Mouse (Mus musculus): Measurements from ENCODE around the gene S100a3. TPM values are rescaled to one million over a fixed set of nuclear protein-coding genes. Genes with fewer than 3 reads are reported as not detected.

The S100a3 gene
- polyA plus RNA-seq, 1 experiment from 2014 or later = not detected

DNA sequence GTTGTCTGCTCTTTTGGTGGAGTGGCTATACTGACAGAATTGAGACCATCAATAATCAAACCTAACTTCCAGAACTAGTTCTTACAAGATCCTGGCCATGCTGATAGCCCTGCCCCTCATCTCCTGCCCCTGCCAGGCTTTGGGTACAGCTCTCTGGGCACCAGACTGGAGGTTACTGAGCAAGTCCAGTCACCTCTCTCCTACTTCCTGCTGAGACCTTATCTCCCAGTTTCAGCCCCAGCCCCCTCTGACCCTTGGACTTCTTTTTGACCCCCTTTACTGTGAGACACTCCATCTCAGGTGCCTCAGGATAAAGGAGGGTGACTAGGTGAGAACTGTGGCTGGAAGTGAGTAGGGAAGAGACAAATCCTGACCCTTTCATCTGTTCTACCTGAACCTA, 48.7 kb downstream of the S100a3 start:
- Histone ChIP-seq H3K27ac (replicated peaks) (no peak overlapping the region), H3K27me3 (ENCODE audit: low read depth, poor library complexity, severe bottlenecking) (peaks cover 13% of the 10 kb centered on the region), H3K4me1 (peaks cover 13% of the 10 kb centered on the region), H3K9me3 (replicated peaks) (no peaks in the 10 kb centered on the region), H3K4me3 (no peak overlapping the region), H3K36me3 (no peaks in the 10 kb centered on the region)
- DNase-seq (ENCODE audit: low spot score) = no peak

DNA sequence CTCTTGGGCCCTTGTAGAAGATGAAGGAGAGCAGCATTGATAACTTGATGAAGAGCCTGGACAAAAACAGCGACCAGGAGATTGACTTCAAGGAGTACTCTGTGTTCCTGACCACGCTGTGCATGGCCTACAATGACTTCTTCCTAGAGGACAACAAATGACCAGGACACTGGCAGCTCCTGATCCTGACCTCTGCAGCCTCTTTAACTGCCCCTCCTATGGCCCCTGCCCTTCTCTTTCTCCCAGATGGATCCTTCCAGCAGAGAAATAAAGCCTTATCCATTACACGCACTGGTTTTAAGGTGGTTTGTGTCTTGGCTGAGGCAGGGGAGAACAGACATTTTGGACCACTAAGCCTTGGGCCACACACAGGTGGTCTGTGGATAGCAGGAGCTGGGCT, 51.1 kb downstream of the S100a3 start:
- Histone ChIP-seq H3K4me3 (no peak overlapping the region), H3K27me3 (ENCODE audit: low read depth, poor library complexity, severe bottlenecking) (peaks cover 14% of the 10 kb centered on the region), H3K9me3 (replicated peaks) (no peaks in the 10 kb centered on the region), H3K27ac (replicated peaks) (no peak overlapping the region), H3K36me3 (no peaks in the 10 kb centered on the region), H3K4me1 (peaks cover 13% of the 10 kb centered on the region)
- no peak for DNase-seq (ENCODE audit: low spot score)
- WGBS = 86% methylated on average over 3 of the region's 3 CpGs

DNA sequence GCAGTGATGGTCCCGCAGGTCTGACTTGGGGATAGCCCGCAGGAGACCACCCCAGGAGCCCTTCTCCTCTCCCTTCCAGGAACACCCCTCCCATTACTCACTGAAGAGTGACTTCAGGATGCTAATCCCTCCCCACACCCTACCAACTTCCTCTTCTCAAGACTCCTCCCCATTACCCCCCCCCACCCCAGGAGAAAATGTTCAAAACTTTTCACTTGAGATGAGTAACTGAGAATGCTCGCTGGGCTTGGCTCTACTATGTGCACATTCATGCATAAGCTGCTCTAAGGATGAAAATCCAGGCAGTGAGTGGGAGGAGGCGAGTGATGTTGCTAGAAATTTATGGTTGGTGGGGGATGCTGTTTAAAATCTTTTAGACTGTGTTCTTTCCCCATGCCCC, 51.7 kb downstream of the S100a3 start:
- Histone ChIP-seq H3K27me3 (ENCODE audit: low read depth, poor library complexity, severe bottlenecking) (peaks cover 14% of the 10 kb centered on the region), H3K36me3 (no peaks in the 10 kb centered on the region), H3K9me3 (replicated peaks) (no peaks in the 10 kb centered on the region), H3K27ac (replicated peaks) (no peak overlapping the region), H3K4me1 (peaks cover 13% of the 10 kb centered on the region), H3K4me3 (no peak overlapping the region)
- DNase-seq (ENCODE audit: low spot score) = no peak
- WGBS = 67% methylated on average over 4 of the region's 4 CpGs

DNA sequence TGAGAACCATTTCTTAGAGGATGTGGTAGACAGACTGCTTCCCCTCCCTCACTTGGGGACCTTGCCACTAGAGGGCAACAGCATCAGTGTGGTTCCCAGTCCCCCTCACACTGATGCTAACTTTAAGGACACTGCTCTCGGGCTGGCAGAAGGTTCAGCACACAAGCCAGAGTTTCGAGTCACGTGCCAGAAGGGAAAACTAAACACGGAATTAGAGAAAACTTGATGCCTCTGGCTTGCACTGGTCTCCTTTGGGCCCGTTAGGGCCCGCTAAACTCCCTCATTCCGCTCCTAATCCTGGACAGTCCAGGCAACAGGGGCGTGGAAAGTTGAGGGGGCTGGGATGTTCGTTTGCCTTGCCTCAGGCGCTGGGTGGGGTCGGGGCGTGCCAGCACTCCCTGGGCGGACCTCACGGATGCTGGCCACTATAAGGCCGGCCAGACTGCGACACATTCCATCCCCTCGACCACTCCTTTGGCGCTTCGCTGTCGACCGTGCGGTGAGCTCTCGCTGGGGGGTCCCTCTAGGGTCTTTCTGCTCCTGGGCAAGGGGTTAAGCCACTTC, 52.4 kb downstream of the S100a3 start, which contains the start of gene S100a6:
TSS of gene S100a6 (plus strand) at position 155 of the 564 bp plus-strand sequence.
- H3K27ac ChIP-seq (replicated peaks) = peak within 1 kb of the TSS; percentile 64
- H3K9me3 ChIP-seq (replicated peaks) = no peaks in the 10 kb centered on the region
- H3K36me3 ChIP-seq = no peaks in the 10 kb centered on the region
- H3K4me1 ChIP-seq = peaks cover 13% of the 10 kb centered on the region
- peak within 1 kb of the TSS; percentile 57 for H3K4me3 ChIP-seq
- under 1% methylated on average over 23 of the region's 23 CpGs for WGBS
- DNase-seq (ENCODE audit: low spot score) = peak; percentile 72
- H3K27me3 ChIP-seq (ENCODE audit: low read depth, poor library complexity, severe bottlenecking) = peaks cover 14% of the 10 kb centered on the region

DNA sequence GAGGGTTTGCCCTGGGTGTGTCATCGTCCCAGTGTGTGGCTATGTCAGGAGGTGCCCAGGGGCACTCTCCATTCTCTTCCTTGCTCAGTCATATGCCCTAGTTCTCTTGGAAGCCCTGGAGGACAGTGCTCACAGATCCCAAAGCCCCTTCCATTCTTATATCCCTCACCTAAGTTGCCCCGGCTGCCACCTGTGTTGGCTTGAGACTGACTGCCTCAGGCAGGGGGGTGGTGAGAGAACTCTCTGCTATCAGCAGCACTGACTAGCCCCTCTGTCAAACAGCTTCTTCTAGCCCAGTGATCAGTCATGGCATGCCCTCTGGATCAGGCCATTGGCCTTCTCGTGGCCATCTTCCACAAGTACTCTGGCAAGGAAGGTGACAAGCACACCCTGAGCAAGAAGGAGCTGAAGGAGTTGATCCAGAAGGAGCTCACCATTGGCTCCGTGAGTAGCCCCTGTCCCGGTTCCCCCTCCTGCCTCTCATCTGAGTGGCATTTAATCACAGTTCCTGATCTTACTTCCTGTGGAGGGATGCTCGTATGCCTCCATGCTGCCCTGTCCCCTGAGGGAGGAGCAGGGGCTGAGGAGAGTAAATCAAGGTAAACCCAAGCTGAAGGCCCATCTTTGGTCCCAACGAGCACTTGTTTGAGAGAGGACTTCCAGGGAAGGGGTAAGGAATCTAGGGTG, 53.2 kb downstream of the S100a3 start:
- Histone ChIP-seq H3K27me3 (ENCODE audit: low read depth, poor library complexity, severe bottlenecking) (peaks cover 14% of the 10 kb centered on the region), H3K4me3 (peak overlapping the region; percentile 57), H3K4me1 (peaks cover 13% of the 10 kb centered on the region), H3K36me3 (no peaks in the 10 kb centered on the region), H3K27ac (replicated peaks) (peak overlapping the region; percentile 64; the same call in 1 of the 2 replicates), H3K9me3 (replicated peaks) (no peaks in the 10 kb centered on the region)
- no peak for DNase-seq (ENCODE audit: low spot score)
- WGBS = 68% methylated on average over 7 of the region's 7 CpGs

DNA sequence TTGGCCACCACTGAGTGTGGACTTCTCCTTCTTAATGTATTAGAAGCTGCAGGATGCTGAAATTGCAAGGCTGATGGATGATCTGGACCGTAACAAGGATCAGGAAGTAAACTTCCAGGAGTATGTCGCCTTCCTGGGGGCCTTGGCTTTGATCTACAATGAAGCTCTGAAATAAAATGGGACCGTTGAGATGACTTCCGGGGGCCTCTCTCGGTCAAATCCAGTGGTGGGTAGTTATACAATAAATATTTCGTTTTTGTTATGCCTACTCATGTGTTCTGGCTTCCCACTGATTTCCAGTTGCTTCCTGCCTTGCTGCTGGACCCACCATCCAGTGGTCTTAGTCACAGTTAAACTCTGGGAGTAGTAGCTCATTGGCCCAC, 53.8 kb downstream of the S100a3 start:
- DNase-seq (ENCODE audit: low spot score) = no peak
- peaks cover 14% of the 10 kb centered on the region for H3K27me3 ChIP-seq (ENCODE audit: low read depth, poor library complexity, severe bottlenecking)
- H3K27ac ChIP-seq (replicated peaks) = no peak overlapping the region
- WGBS = 95% methylated on average over 6 of the region's 6 CpGs
- no peak overlapping the region for H3K4me3 ChIP-seq
- H3K9me3 ChIP-seq (replicated peaks) = no peaks in the 10 kb centered on the region
- H3K36me3 ChIP-seq = no peaks in the 10 kb centered on the region
- H3K4me1 ChIP-seq = peaks cover 13% of the 10 kb centered on the region

DNA sequence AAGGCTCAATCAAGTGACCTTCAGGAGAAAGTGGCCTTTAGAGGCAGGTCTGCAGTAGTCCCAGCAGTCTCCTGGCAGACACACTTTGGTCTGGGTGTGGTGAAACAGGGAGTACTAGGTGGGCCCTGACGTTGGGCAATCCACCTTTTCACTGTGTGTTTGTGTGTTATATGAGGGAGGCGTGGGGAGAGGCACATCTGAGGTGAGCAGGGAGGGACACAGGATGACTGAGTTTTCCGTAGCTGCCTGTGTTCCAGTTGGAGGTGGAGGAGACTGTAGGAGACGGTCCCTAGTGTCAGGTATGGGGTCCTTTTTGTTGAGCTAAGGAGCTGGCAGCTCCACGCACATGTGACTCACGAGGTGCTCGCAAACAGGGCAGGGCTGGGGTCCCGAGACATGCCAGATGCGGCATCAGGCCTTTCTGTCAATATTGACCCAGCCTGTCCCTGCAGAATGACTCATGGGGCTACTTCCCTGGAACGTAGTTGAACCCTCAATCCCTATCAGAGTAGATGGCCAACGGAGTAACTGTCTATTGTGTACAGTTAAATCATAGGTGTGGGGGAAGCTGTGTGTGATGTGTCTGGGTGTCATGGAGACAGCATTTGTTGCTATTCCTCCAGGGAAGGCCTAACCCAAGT, 54.4 kb downstream of the S100a3 start:
- Histone ChIP-seq H3K4me1 (peaks cover 13% of the 10 kb centered on the region), H3K27me3 (ENCODE audit: low read depth, poor library complexity, severe bottlenecking) (peaks cover 14% of the 10 kb centered on the region), H3K36me3 (no peaks in the 10 kb centered on the region), H3K9me3 (replicated peaks) (no peaks in the 10 kb centered on the region), H3K27ac (replicated peaks) (no peak overlapping the region), H3K4me3 (no peak overlapping the region)
- WGBS = 82% methylated on average over 11 of the region's 11 CpGs
- no peak for DNase-seq (ENCODE audit: low spot score)

DNA sequence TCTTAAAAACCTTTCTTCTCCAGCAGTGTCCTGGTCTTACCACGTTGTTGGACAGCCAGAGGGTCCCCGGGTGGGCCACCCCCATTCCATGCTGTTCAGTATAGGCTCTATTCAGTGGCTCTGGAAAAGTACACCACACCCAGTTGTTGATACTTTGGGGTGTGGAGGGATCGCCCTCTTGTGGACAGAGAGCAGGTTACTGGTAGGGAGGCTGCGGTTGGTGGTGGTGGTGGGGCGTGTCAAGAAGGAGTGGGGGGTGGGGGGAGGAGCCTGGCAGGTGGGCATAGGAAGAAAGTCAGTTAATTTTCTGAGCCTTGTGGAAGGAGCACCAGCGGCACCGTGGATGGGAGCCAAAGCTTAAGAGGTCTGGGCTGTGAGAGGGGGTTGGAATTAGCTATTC, 55.0 kb downstream of the S100a3 start:
- H3K27ac ChIP-seq (replicated peaks) = no peak overlapping the region
- DNase-seq (ENCODE audit: low spot score) = peak; percentile 53
- WGBS = 11% methylated on average over 7 of the region's 7 CpGs
- no peaks in the 10 kb centered on the region for H3K9me3 ChIP-seq (replicated peaks)
- H3K27me3 ChIP-seq (ENCODE audit: low read depth, poor library complexity, severe bottlenecking) = peaks cover 14% of the 10 kb centered on the region
- peaks cover 13% of the 10 kb centered on the region for H3K4me1 ChIP-seq
- H3K4me3 ChIP-seq = no peak overlapping the region
- no peaks in the 10 kb centered on the region for H3K36me3 ChIP-seq

DNA sequence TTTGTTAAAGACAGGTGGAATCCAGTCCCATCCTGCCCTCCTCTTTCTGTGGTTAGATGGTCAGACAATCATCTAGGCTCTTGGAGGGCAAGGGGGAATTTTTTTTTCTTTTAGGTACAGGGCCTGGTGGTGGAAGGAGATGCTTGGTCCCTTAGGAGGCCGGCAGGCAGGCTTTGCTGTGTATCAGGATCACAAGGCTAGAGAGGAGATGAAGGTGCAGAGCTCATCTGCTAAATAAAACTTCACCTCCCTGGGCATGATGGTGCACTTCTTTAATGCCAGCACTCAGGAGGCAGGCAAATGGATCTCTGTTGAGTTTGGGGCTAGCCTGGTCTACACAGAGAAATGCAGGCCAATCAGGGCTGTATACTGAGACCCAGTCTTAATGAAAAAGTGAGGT, 55.5 kb downstream of the S100a3 start:
- 88% methylated on average over 1 of the region's 1 CpGs for WGBS
- Histone ChIP-seq H3K27me3 (ENCODE audit: low read depth, poor library complexity, severe bottlenecking) (peaks cover 14% of the 10 kb centered on the region), H3K9me3 (replicated peaks) (no peaks in the 10 kb centered on the region), H3K4me3 (no peak overlapping the region), H3K27ac (replicated peaks) (no peak overlapping the region), H3K4me1 (peaks cover 13% of the 10 kb centered on the region), H3K36me3 (no peaks in the 10 kb centered on the region)
- no peak for DNase-seq (ENCODE audit: low spot score)

DNA sequence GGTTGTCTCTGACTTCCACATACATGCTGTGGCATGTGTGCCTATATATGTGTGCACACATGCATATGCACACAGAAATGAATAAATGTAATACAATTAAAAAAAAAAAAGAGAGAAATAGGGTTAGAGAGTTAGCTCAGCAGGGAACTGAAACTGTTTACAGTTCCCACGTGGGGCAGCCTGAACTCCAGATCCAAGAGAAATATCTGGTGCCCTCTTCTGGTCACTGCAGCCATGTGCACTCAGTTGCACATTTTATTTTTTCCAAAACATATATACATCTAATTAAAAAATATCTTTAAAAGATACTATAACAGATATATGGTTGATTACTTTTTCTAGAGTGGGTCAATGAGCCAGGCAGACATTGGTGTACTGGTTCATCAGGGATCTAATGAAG, 57.2 kb downstream of the S100a3 start:
- no peak overlapping the region for H3K27ac ChIP-seq (replicated peaks)
- no peaks in the 10 kb centered on the region for H3K9me3 ChIP-seq (replicated peaks)
- peaks cover 11% of the 10 kb centered on the region for H3K4me1 ChIP-seq
- H3K36me3 ChIP-seq = no peaks in the 10 kb centered on the region
- peaks cover 14% of the 10 kb centered on the region for H3K27me3 ChIP-seq (ENCODE audit: low read depth, poor library complexity, severe bottlenecking)
- H3K4me3 ChIP-seq = no peak overlapping the region
- WGBS = 21% methylated on average over 1 of the region's 1 CpGs
- DNase-seq (ENCODE audit: low spot score) = no peak

DNA sequence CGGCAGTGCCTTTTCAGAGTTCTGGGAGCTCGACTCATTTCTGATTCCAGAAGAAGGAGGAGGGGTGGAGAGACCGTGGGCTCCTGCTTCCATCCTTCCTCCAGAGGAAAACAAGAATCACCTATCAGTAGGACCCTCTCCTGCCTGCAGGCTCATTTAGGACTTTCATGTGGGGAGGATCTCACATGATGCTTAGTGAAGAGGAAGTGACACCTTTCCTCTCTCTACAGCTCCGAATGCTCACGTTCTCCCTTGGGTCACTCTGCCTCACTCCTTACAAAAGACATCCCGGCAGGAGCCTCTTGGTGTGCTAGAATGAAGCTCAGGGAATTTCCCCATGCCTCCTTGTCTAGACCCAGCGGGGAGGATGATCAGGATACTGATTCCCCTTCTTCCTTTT, 61.2 kb downstream of the S100a3 start:
- no peak for DNase-seq (ENCODE audit: low spot score)
- no peak overlapping the region for H3K4me3 ChIP-seq
- H3K27me3 ChIP-seq (ENCODE audit: low read depth, poor library complexity, severe bottlenecking) = no peaks in the 10 kb centered on the region
- peaks cover 23% of the 10 kb centered on the region for H3K4me1 ChIP-seq
- no peaks in the 10 kb centered on the region for H3K9me3 ChIP-seq (replicated peaks)
- WGBS = 50% methylated on average over 7 of the region's 7 CpGs
- H3K36me3 ChIP-seq = no peaks in the 10 kb centered on the region
- H3K27ac ChIP-seq (replicated peaks) = no peak overlapping the region

DNA sequence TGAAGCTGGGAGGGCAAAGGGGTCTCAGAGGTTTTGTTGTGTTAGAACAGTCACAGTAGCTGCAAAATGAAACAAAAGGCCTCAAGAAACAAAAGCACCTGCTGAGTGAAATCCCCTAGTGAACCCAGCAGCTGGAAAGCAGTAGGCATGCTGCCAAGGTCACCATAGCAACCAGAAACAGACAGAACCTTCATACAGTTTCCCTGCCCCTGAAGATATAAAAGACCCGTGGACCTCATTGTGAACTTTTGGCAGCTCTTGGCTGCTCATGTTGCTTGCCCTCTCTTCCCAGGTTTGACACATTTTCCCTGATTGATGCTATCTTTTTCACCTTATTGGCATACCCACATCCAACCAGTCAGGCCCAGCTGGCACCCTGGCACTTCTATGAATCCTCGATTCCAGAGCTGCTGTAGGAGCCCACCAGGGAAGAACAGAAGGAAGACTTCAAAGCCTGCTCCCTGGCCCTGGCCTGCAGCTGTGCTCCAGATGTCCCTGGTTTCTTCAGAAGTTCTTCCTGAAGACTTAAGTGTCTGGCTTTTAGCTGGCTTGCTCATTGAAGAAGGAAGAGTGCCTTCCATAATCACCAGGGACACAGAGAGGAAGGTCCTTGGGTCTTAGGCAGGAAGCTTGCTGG, 63.2 kb downstream of the S100a3 start:
- H3K4me3 ChIP-seq = no peak overlapping the region
- DNase-seq (ENCODE audit: low spot score) = peak; percentile 31
- no peaks in the 10 kb centered on the region for H3K27me3 ChIP-seq (ENCODE audit: low read depth, poor library complexity, severe bottlenecking)
- WGBS = 20% methylated on average over 2 of the region's 2 CpGs
- peak overlapping the region; percentile 49 for H3K27ac ChIP-seq (replicated peaks)
- no peaks in the 10 kb centered on the region for H3K9me3 ChIP-seq (replicated peaks)
- peaks cover 23% of the 10 kb centered on the region for H3K4me1 ChIP-seq
- no peaks in the 10 kb centered on the region for H3K36me3 ChIP-seq

DNA sequence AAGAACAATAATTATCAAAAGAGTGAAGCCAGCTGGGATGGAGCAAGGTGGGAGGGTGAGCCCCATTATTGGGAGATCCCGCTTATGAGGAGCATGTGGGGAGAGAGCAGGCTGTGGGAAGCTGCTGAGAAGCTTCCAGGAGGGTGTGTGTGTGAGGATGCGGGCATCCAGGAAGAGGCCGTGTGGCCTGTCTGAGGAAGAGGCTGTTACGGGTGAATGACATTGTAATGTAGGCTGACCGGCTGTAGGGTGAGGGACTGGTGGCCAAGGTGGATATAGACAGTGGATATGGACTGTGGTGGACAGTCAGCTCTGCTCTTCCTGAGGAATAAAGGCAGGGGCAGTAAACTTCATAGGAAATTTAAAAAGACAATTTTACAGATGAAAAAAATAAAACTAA, 65.1 kb downstream of the S100a3 start:
- H3K4me1 ChIP-seq = peaks cover 23% of the 10 kb centered on the region
- no peak for DNase-seq (ENCODE audit: low spot score)
- H3K36me3 ChIP-seq = no peaks in the 10 kb centered on the region
- WGBS = 84% methylated on average over 5 of the region's 5 CpGs
- H3K4me3 ChIP-seq = no peak overlapping the region
- no peaks in the 10 kb centered on the region for H3K9me3 ChIP-seq (replicated peaks)
- no peaks in the 10 kb centered on the region for H3K27me3 ChIP-seq (ENCODE audit: low read depth, poor library complexity, severe bottlenecking)
- no peak overlapping the region for H3K27ac ChIP-seq (replicated peaks)

All from midbrain, embryonic 10.5 days (tissue).